Mouse (Mus musculus) E14TG2a.4 (cell line): ENCODE measurements at regions not wholly inside any gene's neighbourhood (a gene's known extent, or its start where the extent isn't known, plus 50 kb on each side); places are given as distances from the start of the nearest gene placed in this dataset.

Experiments used
- H3K27me3 ChIP-seq: 2 replicates; pipeline ENCODE4 v1.6.1; 2014; ENCODE audit warnings: low read length, control low read depth; ENCODE audit not compliant: insufficient read depth
- H3K36me3 ChIP-seq: 2 replicates; pipeline ENCODE4 v1.6.1; 2014; ENCODE audit warnings: low read length, control low read depth; ENCODE audit not compliant: insufficient read depth
- H3K4me1 ChIP-seq: replicated peaks from 2 replicates; pipeline ENCODE4 v1.6.1; 2014; ENCODE audit warnings: low read depth, low read length, control low read depth
- H3K4me3 ChIP-seq: replicated peaks from 2 replicates; pipeline ENCODE4 v1.5.1; 2014; ENCODE audit warnings: mild to moderate bottlenecking, low read length
- H3K9me3 ChIP-seq: 2 replicates; pipeline ENCODE4 v1.6.1; 2014; ENCODE audit warnings: low read length, control low read depth
- CTCF ChIP-seq: conservative IDR thresholded peaks from 2 replicates; pipeline ENCODE4 v1.5.1; 2014; ENCODE audit warnings: low read length
- NANOG ChIP-seq: IDR thresholded peaks from 2 replicates; pipeline ENCODE4 v1.6.1; 2014; ENCODE audit warnings: borderline replicate concordance, low read length, mixed read lengths
- POU5F1 ChIP-seq: IDR thresholded peaks from 2 replicates; pipeline ENCODE4 v1.6.1; 2014; ENCODE audit warnings: low read length, borderline replicate concordance

GRCm38 (mm10) chr8:87264999-87265398 is 207.4 kb downstream of the Cbln1 start:
- H3K4me1 ChIP-seq, result peaks cover 16% of the 10 kb centered on the region
- no peaks in the 10 kb centered on the region for H3K9me3 ChIP-seq
- H3K36me3 ChIP-seq, result no peaks in the 10 kb centered on the region

GRCm38 (mm10) chr8:87260305-87260704 is 212.1 kb downstream of the Cbln1 start:
- TF ChIP-seq CTCF, result no peak
- TF ChIP-seq NANOG, result no peak
- TF ChIP-seq POU5F1, result no peak
- Histone ChIP-seq H3K9me3 (no peaks in the 10 kb centered on the region), H3K36me3 (no peaks in the 10 kb centered on the region), H3K27me3 (no peaks in the 10 kb centered on the region), H3K4me3 (no peak overlapping the region), H3K4me1 (peaks cover 12% of the 10 kb centered on the region)

More at GRCm38 (mm10) chr8:87264999-87265398, 207.4 kb downstream of the Cbln1 start:
- no peaks in the 10 kb centered on the region for H3K27me3 ChIP-seq
- no peak for TF ChIP-seq POU5F1
- peak; percentile 89 for TF ChIP-seq NANOG
- H3K4me3 ChIP-seq, result no peak overlapping the region

- Histone ChIP-seq H3K9me3 (no peaks in the 10 kb centered on the region), H3K4me3 (no peak overlapping the region), H3K27me3 (0 out of 2 replicates have a peak, but pooled peaks cover under 1% of the 10 kb centered on the region), H3K36me3 (no peaks in the 10 kb centered on the region), H3K4me1 (no peaks in the 10 kb centered on the region)
- TF ChIP-seq NANOG (no peak), CTCF (no peak), POU5F1 (no peak)
These were observed 229.7 kb downstream of the Cbln1 start for GRCm38 (mm10) chr8:87242681-87243080.

GRCm38 (mm10) chr8:87237181-87237580 is 235.2 kb downstream of the Cbln1 start:
- H3K4me3 ChIP-seq, result no peak overlapping the region
- H3K9me3 ChIP-seq, result no peaks in the 10 kb centered on the region
- 0 out of 2 replicates have a peak, but pooled peaks cover 8% of the 10 kb centered on the region for H3K27me3 ChIP-seq
- H3K36me3 ChIP-seq, result no peaks in the 10 kb centered on the region
- TF ChIP-seq NANOG (no peak), CTCF (no peak), POU5F1 (no peak)
- H3K4me1 ChIP-seq, result peaks cover 4% of the 10 kb centered on the region; the same call in 1 of the 2 replicates

GRCm38 (mm10) chr8:87236438-87236837 is 236.0 kb downstream of the Cbln1 start:
- no peak overlapping the region for H3K4me3 ChIP-seq
- H3K4me1 ChIP-seq, result peaks cover 4% of the 10 kb centered on the region; the same call in 1 of the 2 replicates
- no peak for TF ChIP-seq NANOG
- no peak for TF ChIP-seq POU5F1
- no peak for TF ChIP-seq CTCF
- no peaks in the 10 kb centered on the region for H3K36me3 ChIP-seq
- no peaks in the 10 kb centered on the region for H3K9me3 ChIP-seq
- 0 out of 2 replicates have a peak, but pooled peaks cover 8% of the 10 kb centered on the region for H3K27me3 ChIP-seq

- TF ChIP-seq NANOG (no peak), POU5F1 (no peak), CTCF (no peak)
- Histone ChIP-seq H3K36me3 (no peaks in the 10 kb centered on the region), H3K4me3 (no peak overlapping the region), H3K9me3 (no peaks in the 10 kb centered on the region), H3K4me1 (peaks cover 4% of the 10 kb centered on the region; the same call in 1 of the 2 replicates), H3K27me3 (0 out of 2 replicates have a peak, but pooled peaks cover 8% of the 10 kb centered on the region)
These were observed 236.9 kb downstream of the Cbln1 start for GRCm38 (mm10) chr8:87235341-87236075.

GRCm38 (mm10) chr8:87234336-87234735 is 238.1 kb downstream of the Cbln1 start:
- H3K27me3 ChIP-seq, result peaks cover 11% of the 10 kb centered on the region; the same call in 1 of the 2 replicates
- peaks cover 4% of the 10 kb centered on the region; the same call in 1 of the 2 replicates for H3K4me1 ChIP-seq
- H3K4me3 ChIP-seq, result no peak overlapping the region
- no peak for TF ChIP-seq NANOG
- TF ChIP-seq POU5F1, result no peak
- no peak for TF ChIP-seq CTCF
- H3K9me3 ChIP-seq, result no peaks in the 10 kb centered on the region
- H3K36me3 ChIP-seq, result no peaks in the 10 kb centered on the region

GRCm38 (mm10) chr8:87233805-87234331 is 238.5 kb downstream of the Cbln1 start:
- Histone ChIP-seq H3K27me3 (peaks cover 12% of the 10 kb centered on the region), H3K9me3 (no peaks in the 10 kb centered on the region), H3K4me1 (peaks cover 4% of the 10 kb centered on the region; the same call in 1 of the 2 replicates), H3K4me3 (no peak overlapping the region), H3K36me3 (no peaks in the 10 kb centered on the region)
- TF ChIP-seq CTCF (no peak), POU5F1 (no peak), NANOG (no peak)

GRCm38 (mm10) chr8:87231762-87232161 is 240.6 kb downstream of the Cbln1 start:
- Histone ChIP-seq H3K27me3 (peaks cover 14% of the 10 kb centered on the region), H3K36me3 (no peaks in the 10 kb centered on the region), H3K4me3 (no peak overlapping the region), H3K9me3 (no peaks in the 10 kb centered on the region), H3K4me1 (peaks cover 4% of the 10 kb centered on the region; the same call in 1 of the 2 replicates)
- TF ChIP-seq NANOG, result no peak
- no peak for TF ChIP-seq POU5F1
- no peak for TF ChIP-seq CTCF
